Mouse (Mus musculus): ENCODE measurements around the gene Mest.

DNA sequence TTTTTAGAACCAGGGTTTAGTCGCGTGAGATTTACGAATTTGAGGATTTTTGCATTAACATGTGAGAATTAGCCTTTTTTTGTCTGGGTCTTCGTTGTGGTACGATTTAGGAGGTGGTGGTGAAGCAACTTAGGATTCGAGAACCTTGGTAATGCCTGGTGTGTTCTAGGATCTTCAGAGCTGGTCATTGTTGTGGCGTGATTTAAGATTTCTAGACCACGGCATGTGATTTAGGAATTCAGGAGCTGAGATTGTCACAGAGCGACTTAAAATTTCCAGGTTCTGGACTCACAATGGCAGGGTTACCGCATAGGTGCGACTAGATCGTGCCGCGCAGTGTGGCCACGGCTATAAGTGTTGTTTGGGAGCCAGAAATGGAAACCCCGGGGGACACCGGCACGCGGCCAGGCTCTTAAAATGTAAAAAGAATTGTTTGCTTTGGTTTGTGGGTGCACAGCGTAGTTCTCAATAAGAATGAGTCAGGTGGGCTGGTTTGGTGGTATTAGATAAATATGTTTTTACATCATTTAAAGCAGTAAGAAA lies 15.2 kb downstream of the Mest start:
- TF ChIP-seq POLR2A (IDR thresholded peaks at IDR 0.05; ENCODE audit: low read depth, low read length), result no peak
- no peak for TF ChIP-seq CTCF (IDR thresholded peaks at IDR 0.05; ENCODE audit: extremely low read depth, insufficient read length, insufficient replicate concordance, low read depth, low read length)
